Mouse (Mus musculus): ENCODE results near the gene Shroom1.

The Shroom1 gene

GRCm38 (mm10) chr11:53516775-53517627 is 60.0 kb downstream of the Shroom1 start:
- DNase-seq: no peak
